Mouse (Mus musculus): Measurements from ENCODE around the gene Thsd4. TPM values are rescaled to one million over a fixed set of nuclear protein-coding genes. Genes with fewer than 3 reads are reported as not detected.

Gene Thsd4
- polyA plus RNA-seq, 1 experiment from 2014 or later = 9.4 TPM

DNA sequence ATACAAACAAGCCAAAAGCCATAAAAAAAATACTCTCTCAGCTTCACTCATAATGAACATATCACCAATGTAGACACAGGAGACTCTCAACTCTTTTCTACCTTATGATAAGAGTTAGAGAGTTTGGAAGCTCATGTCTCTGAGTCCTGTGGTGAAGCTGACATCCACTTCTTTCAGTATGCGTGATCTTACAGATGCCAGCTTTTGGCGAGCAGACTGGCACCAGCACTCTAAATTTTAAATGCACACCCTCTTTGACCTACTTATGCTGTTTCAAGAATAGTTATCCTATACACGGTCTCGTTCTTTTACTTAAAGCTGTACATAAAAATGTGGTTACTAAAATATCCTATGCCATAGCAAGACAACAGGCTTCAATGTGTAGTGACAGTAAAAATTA lies 524.1 kb downstream of the Thsd4 start:
- no peaks in the 10 kb centered on the region for H3K36me3 ChIP-seq (replicated peaks)
- no peak overlapping the region for H3K4me3 ChIP-seq (replicated peaks)
- H3K4me1 ChIP-seq = no peaks in the 10 kb centered on the region
- H3K27me3 ChIP-seq = no peaks in the 10 kb centered on the region
- H3K27ac ChIP-seq = no peak overlapping the region
- H3K9me3 ChIP-seq = no peaks in the 10 kb centered on the region
- H3K4me2 ChIP-seq = no peak overlapping the region
- 92% methylated on average over 4 of the region's 4 CpGs for WGBS
- ATAC-seq (ENCODE audit: low FRiP score) = no peak
- H3K9ac ChIP-seq = no peak overlapping the region

DNA sequence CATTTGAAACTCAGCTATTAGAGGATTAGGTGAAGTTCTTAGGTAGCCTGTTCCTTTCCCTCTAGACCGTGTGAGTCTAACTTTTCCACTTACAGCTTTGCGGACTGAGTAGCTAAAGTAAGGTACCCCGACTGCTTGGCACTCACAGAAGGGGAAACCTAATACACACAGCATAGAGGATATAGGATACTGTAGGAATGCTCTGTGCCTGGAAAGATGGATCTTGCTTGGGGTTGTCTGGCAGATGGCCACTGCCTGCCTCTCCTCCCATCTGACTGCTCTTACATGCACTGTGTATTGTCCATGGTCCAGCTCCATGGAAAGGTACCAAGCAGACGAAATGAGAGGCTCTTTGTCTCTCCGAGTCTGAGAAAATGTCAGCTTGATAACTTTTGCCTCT lies 530.4 kb downstream of the Thsd4 start:
- WGBS = 80% methylated on average over 5 of the region's 5 CpGs

DNA sequence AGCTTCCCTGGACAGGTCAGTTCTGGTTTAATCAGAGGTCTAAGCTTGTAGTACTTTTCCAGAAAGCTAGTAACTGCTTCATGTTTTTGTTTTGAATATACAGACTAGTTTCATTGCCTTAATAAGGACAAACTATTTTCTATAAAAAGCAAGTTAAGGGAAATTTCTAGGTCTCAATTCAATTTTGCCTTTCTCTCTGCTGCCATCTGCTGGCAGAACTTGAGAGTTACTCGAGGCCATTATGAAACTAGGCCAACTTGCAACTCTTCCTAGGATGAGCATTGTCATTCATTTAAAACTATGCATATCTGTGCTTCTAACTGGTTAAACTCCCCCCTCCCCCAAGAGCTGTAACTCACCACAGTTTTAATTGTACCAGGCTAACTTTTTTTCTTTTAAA lies 532.0 kb downstream of the Thsd4 start:
- ATAC-seq (ENCODE audit: low FRiP score) = no peak

More for the DNA sequence above, 530.4 kb downstream of the Thsd4 start:
- ATAC-seq (ENCODE audit: low FRiP score) = no peak
- Histone ChIP-seq H3K27ac (no peak overlapping the region), H3K4me1 (no peaks in the 10 kb centered on the region), H3K4me3 (replicated peaks) (no peak overlapping the region), H3K27me3 (no peaks in the 10 kb centered on the region), H3K4me2 (no peak overlapping the region), H3K36me3 (replicated peaks) (no peaks in the 10 kb centered on the region), H3K9ac (no peak overlapping the region), H3K9me3 (no peaks in the 10 kb centered on the region)

DNA sequence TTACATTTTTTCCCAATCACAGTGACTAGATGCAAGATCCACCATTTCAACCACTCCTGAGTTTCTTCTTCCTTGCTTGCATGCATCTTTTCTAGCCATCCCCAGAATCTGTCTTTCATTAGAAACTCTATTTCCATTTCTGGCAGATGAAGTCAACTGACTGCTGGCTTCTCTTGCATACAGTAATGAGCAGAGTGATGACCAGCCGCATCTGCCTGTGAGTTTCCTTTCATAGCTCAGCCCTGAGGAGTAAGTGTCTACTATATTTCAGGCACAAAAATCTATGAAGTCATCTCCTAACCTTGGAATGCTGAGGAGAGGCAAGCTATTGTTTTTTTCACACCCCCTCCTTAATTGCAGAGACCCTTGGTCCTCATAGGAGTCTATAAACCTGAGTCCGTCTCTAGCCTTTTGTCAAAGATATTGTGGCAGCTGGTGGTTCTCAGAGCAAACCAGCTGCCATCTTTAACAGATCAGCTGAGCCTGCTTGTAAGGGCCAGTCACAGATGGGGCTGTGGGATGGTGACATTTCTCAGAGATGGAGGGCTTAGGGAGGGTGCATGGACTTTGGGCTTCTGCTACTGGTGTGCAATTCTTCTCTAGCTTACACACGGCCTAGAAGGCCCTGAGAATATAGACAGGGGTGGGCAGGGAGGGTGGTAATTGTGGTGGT lies 535.8 kb downstream of the Thsd4 start:
- H3K4me1 ChIP-seq = no peaks in the 10 kb centered on the region
- 66% methylated on average over 3 of the region's 3 CpGs for WGBS
- no peaks in the 10 kb centered on the region for H3K9me3 ChIP-seq
- no peak for ATAC-seq (ENCODE audit: low FRiP score)
- no peak overlapping the region for H3K27ac ChIP-seq
- no peak overlapping the region for H3K4me3 ChIP-seq (replicated peaks)
- H3K4me2 ChIP-seq = no peak overlapping the region
- no peak overlapping the region for H3K9ac ChIP-seq
- no peaks in the 10 kb centered on the region for H3K36me3 ChIP-seq (replicated peaks)
- H3K27me3 ChIP-seq = no peaks in the 10 kb centered on the region

More for the DNA sequence above, 532.0 kb downstream of the Thsd4 start:
- Histone ChIP-seq H3K4me1 (no peaks in the 10 kb centered on the region), H3K27ac (no peak overlapping the region), H3K36me3 (replicated peaks) (no peaks in the 10 kb centered on the region), H3K27me3 (no peaks in the 10 kb centered on the region), H3K4me3 (replicated peaks) (no peak overlapping the region), H3K9ac (no peak overlapping the region), H3K4me2 (no peak overlapping the region), H3K9me3 (no peaks in the 10 kb centered on the region)
- 0% methylated on average over 1 of the region's 1 CpGs for WGBS

DNA sequence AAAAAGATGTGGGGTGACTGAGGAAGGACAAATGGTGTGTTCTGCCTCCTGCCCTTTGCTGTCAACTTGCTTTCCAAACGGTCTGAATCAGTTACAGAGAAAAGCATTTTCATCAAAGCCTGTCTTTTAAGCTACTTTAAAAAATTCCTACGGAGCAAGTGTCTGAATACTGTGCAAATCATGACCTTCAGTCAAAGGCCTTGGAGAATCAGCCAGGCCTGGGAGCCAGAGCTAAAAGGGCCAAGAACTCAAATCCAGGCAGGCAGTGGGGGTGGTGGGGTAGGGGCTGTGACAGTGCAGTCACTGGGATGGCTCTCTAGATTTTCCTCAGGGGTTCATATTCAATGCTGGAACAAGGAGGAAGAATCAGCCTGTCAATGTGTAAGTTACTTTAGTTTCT lies 540.7 kb downstream of the Thsd4 start:
- Histone ChIP-seq H3K27ac (no peak overlapping the region), H3K9ac (no peak overlapping the region), H3K36me3 (replicated peaks) (no peaks in the 10 kb centered on the region), H3K4me3 (replicated peaks) (no peak overlapping the region), H3K9me3 (no peaks in the 10 kb centered on the region), H3K4me1 (no peaks in the 10 kb centered on the region; the same call in 1 of the 2 replicates), H3K27me3 (no peaks in the 10 kb centered on the region), H3K4me2 (no peak overlapping the region)
- 63% methylated on average over 2 of the region's 2 CpGs for WGBS
- no peak for ATAC-seq (ENCODE audit: low FRiP score)

DNA sequence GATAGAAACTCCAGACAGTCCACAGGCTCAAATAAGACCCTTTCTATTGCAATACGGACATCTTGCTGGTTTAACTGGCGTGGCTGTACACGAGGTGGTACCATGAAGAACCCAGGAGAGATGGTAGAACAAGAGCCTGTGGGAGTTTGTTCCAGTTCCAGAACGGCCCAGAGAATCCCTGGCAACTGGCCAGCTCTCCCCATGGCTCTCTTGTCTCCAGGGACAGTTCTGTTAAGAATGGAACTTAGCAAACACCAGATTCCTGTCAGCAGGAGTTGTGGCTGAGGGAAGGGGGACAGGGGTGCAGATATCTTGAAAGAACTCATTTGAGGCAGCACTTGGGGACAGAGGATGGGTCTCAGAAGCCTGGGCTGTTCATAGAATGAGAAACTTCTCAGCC lies 550.6 kb downstream of the Thsd4 start:
- Histone ChIP-seq H3K27ac (no peak overlapping the region), H3K9ac (no peak overlapping the region), H3K4me3 (replicated peaks) (no peak overlapping the region), H3K36me3 (replicated peaks) (no peaks in the 10 kb centered on the region), H3K27me3 (0 out of 2 replicates have a peak, but pooled peaks cover 7% of the 10 kb centered on the region), H3K4me2 (no peak overlapping the region), H3K4me1 (no peaks in the 10 kb centered on the region), H3K9me3 (no peaks in the 10 kb centered on the region)
- ATAC-seq (ENCODE audit: low FRiP score) = no peak
- 78% methylated on average over 4 of the region's 4 CpGs for WGBS

DNA sequence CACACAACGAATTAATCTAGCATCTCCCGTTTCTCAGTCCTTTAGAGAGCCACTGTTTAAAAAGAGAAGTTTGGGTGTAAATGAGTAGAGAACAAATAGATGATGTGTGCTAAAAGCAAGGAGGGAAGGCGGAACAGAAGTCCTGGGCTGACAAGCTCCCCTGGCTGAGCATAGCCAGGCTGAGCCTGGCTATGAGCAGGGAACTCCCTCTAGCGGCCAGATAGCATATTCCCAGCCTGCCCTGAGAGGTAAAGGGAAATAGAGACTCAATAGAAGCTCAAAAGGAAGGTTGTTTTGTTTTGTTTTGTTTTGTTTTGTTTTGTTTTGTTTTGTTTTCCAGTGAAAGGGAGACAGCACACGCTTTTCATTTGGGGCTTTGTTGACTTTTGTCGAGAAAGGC lies 552.5 kb downstream of the Thsd4 start:
- Histone ChIP-seq H3K36me3 (replicated peaks) (no peaks in the 10 kb centered on the region), H3K4me1 (no peaks in the 10 kb centered on the region), H3K4me2 (no peak overlapping the region), H3K27me3 (0 out of 2 replicates have a peak, but pooled peaks cover 7% of the 10 kb centered on the region), H3K9ac (no peak overlapping the region), H3K9me3 (no peaks in the 10 kb centered on the region), H3K27ac (no peak overlapping the region), H3K4me3 (replicated peaks) (no peak overlapping the region)
- 34% methylated on average over 6 of the region's 6 CpGs for WGBS
- ATAC-seq (ENCODE audit: low FRiP score) = 0 out of 2 replicates have a peak, but pooled peaks have one; percentile 53

DNA sequence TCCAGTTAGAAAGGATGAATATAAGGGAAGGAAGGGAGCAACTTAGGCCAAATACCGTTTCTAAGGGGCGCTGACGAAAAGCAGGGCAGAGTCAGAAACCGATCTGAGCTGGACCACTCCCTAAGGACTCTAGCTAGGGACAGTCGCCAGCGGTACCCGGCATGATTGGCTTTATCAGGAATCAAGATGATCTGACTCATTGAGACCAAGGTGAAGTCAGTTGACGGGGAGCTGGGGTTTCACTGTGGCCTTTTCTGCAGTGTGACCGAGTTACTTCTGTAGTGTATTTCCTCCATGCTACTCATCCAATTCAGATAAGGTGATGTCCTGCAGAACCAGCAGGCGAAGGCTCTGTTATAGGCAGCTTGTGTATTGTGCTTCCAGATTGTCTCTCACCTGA lies 556.8 kb downstream of the Thsd4 start:
- WGBS = 84% methylated on average over 10 of the region's 10 CpGs
- Histone ChIP-seq H3K9me3 (no peaks in the 10 kb centered on the region), H3K4me2 (no peak overlapping the region), H3K4me3 (replicated peaks) (no peak overlapping the region), H3K27ac (no peak overlapping the region), H3K4me1 (peaks cover 8% of the 10 kb centered on the region; the same call in 1 of the 2 replicates), H3K36me3 (replicated peaks) (no peaks in the 10 kb centered on the region), H3K9ac (no peak overlapping the region), H3K27me3 (0 out of 2 replicates have a peak, but pooled peaks cover 7% of the 10 kb centered on the region)
- no peak for ATAC-seq (ENCODE audit: low FRiP score)

DNA sequence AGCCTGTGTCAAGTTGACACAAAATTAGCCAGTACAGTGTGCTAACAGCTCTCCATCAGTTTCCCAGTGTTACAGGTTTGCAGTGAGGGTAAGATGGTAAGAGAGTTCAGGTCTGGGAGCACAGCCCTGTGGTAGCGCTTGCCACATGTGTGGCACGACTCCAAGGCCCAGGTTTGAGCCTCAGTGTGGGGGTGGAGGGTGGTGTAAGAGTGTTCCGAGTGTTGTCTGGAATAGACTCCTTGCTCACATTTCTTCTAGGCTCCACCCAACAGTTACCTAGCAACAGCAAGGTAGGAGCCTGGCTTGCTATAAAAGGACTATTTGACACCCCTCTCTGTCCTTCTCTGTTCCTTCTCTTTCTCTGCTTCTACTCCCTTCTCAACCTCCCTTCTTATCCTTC lies 557.5 kb downstream of the Thsd4 start:
- Histone ChIP-seq H3K4me1 (peaks cover 8% of the 10 kb centered on the region; the same call in 1 of the 2 replicates), H3K4me3 (replicated peaks) (no peak overlapping the region), H3K4me2 (no peak overlapping the region), H3K36me3 (replicated peaks) (no peaks in the 10 kb centered on the region), H3K9me3 (no peaks in the 10 kb centered on the region), H3K27ac (no peak overlapping the region), H3K27me3 (0 out of 2 replicates have a peak, but pooled peaks cover 7% of the 10 kb centered on the region), H3K9ac (no peak overlapping the region)
- ATAC-seq (ENCODE audit: low FRiP score) = no peak
- WGBS = 56% methylated on average over 3 of the region's 3 CpGs

DNA sequence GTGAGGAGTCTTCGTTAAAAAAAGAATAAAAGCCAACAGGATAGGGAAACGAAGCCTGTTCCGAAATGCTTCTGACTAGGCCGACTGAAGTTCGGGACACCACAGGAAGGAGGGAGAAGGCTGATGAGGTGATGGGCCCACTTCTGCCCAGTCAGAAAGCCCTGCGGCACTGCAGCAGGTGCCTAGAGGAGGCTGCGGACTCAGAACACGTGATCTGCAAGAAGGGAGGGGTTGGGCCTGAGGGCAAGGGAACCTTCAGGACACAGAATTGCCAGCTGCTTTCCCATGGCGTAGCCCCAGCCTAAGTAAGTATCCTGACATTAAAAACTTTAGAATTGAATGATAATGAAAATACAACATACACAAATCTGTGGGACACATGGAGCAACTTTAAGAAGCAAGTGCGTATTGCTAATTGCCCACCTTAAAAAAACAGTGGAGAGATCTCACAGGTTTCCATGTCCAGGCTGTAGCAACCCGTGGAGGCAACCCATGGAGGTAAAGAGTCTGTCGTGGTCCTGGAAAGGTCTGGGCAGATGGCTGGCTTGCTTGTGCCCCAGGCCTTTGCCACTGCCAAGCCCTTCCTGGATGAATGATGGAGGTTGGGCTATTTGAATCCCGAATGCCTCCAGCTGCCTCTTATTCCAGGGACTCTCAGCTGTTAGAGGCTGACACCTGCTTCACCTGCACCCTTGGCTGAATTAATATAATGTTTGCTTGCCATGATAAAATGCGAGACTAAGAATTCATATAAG lies 560.5 kb downstream of the Thsd4 start:
- Histone ChIP-seq H3K4me1 (peaks cover 8% of the 10 kb centered on the region; the same call in 1 of the 2 replicates), H3K27me3 (no peaks in the 10 kb centered on the region), H3K9ac (no peak overlapping the region), H3K4me2 (no peak overlapping the region), H3K27ac (no peak overlapping the region), H3K4me3 (replicated peaks) (no peak overlapping the region), H3K9me3 (no peaks in the 10 kb centered on the region), H3K36me3 (replicated peaks) (no peaks in the 10 kb centered on the region)
- WGBS = 59% methylated on average over 14 of the region's 14 CpGs
- no peak for ATAC-seq (ENCODE audit: low FRiP score)

DNA sequence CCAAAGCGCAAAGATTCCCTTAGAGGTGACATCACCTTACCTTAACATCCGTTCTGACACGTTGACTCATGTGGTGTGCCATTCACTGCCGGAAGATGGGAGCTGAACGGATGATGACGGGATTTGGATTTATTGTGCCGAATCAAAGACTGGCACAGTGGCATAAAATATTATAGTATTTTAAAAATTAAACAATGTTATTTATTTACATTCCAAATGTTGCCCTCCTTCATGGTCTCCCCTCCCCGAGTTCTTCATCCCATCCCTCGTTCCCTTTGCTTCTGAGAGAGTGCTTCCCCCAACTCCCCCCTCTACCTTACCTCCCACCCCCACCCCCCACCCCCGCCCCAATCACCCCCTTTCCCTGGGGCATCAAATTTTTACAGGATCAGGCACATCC lies 561.3 kb downstream of the Thsd4 start, which contains the start of gene Nr2e3:
Gene Nr2e3 (minus strand): TSS at position 101 of the 400 bp plus-strand sequence.
- no peaks in the 10 kb centered on the region for H3K27me3 ChIP-seq
- no peak within 1 kb of the TSS for H3K4me2 ChIP-seq
- H3K9ac ChIP-seq = no peak within 1 kb of the TSS
- H3K4me1 ChIP-seq = peaks cover 8% of the 10 kb centered on the region; the same call in 1 of the 2 replicates
- ATAC-seq (ENCODE audit: low FRiP score) = no peak
- no peak within 1 kb of the TSS for H3K4me3 ChIP-seq (replicated peaks)
- no peaks in the 10 kb centered on the region for H3K36me3 ChIP-seq (replicated peaks)
- H3K27ac ChIP-seq = no peak within 1 kb of the TSS
- no peaks in the 10 kb centered on the region for H3K9me3 ChIP-seq
- WGBS = 90% methylated on average over 10 of the region's 10 CpGs

DNA sequence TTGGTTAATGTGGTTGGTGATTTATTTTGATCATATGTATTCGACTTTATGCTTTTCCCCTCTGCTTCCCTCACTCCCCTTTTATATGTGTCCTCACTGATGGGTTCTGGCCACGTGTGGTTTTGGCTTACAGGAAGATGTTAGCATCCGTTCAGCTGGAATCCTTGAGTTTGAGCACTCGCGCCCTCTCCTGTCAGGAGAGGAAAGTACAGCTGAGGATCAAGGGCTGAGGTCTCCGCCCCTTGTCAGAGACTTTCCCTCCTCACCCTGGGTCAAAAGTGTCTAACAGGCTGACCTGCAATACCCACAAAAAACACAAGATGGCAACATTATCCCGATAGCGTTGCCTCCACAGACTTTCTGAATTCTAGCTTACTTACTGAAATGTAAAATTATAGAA lies 562.6 kb downstream of the Thsd4 start:
- H3K27me3 ChIP-seq = no peaks in the 10 kb centered on the region
- no peaks in the 10 kb centered on the region for H3K9me3 ChIP-seq
- no peaks in the 10 kb centered on the region for H3K36me3 ChIP-seq (replicated peaks)
- WGBS = 4% methylated on average over 8 of the region's 8 CpGs
- H3K4me3 ChIP-seq (replicated peaks) = no peak overlapping the region
- no peak overlapping the region for H3K9ac ChIP-seq
- no peak overlapping the region for H3K27ac ChIP-seq
- H3K4me2 ChIP-seq = no peak overlapping the region
- ATAC-seq (ENCODE audit: low FRiP score) = no peak
- peaks cover 8% of the 10 kb centered on the region; the same call in 1 of the 2 replicates for H3K4me1 ChIP-seq

All from forebrain, embryonic 12.5 days (tissue).